Mouse (Mus musculus) adrenal gland, postnatal 25 days (tissue): ENCODE measurements at regions not wholly inside any gene's neighbourhood (a gene's known extent, or its start where the extent isn't known, plus 50 kb on each side); places are given as distances from the start of the nearest gene placed in this dataset.

ENCODE experiments used
- DNase-seq: peaks from one replicate; pipeline ENCODE4 v3.0.0; 2021; ENCODE audit warnings: mixed read lengths

DNA sequence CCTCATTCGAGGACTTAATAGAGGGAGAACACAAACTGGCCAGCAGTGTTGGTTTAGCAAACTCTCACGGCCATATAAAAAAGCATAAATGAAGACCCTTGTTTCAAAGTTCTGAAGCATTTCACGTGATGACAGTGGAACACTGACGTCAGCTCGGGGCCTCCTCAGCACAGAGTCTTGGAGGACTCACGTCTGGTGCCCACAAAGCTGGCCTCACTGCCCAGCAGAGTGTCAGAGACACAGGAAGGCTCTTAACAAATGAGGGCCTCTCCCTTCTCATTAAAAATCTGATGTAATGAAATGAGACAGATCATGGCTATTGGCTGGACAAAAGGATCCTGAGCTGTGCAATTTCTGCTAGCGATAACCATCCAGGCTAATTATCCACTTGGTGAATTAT is 330.6 kb downstream of the Wdr11 start:
- no peak for DNase-seq

DNA sequence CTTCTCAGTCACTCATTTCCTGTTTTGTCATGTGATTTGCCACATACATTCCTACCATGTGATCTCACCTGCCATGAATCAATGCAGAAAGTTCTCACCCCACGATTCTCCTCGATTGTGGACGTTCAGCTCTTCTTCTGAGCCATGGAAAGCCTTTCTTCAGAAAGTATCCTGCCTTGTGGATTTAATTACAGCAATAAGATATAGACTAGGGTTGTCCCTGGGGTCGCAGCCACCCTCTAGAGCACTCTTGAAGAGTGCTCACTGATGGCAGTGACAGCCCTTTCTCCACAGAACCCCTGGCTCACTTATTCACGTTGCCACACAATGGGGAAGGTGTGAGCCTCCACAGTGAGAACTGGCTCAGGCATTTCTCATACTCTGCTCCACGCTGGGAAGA is 345.1 kb downstream of the Wdr11 start:
- no peak for DNase-seq

DNA sequence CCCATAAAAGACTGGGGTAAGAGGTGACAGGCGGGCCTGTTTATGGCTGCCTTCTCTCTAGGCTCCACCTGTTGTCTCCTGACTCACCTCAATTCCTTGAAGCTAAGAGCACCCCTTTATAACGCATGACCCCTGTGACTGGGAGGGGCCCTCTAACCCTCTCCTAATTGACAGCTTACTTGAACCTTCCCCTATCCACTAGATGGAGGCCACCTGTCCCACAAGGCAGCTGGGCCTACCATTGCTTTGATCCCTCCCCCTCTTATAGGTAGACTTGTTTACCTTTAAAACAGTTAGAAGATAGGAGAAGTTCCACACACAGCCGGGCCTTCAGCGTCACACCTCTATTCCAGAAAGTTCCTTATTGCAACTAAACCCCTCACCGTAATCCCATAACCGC is 346.1 kb downstream of the Wdr11 start:
- DNase-seq = no peak

DNA sequence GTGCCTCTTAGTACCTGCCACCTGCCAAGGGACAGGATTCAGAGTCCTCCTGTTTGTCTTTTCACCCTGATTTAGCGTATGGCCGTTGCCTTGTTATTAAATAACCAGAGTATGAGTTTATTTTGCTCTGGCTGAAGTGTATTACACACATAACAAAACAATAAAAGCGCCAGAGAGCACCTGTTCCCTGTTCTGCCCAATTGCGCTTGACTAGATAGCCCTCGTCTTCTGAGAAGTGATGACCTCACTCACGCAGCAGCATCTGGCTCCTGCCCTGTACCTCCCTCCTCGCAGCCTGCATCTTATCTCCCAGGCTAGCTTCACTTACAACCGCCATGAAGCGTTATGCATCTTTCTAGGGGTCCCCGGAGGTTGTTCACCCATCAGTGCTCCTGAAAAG is 346.5 kb downstream of the Wdr11 start:
- no peak for DNase-seq

DNA sequence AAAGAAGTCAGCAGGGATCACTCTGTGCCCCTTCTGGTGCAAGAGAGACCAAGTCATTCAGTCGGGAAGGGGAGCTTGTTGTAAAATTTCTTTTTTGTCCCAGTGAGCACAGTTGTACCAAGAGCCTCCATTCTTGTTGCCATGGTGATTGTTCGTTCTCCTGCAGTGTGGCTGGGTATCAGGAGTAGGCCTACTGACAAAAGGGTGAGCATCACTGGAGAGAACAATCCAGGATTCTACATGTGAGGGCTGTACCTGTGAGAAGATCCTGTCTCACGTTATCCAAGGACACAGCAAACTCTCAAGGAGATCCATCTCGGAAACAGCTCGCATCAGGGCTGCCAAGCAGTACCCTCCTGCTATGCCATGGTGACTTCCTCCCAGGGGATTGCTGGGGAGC is 347.6 kb downstream of the Wdr11 start:
- DNase-seq = no peak

DNA sequence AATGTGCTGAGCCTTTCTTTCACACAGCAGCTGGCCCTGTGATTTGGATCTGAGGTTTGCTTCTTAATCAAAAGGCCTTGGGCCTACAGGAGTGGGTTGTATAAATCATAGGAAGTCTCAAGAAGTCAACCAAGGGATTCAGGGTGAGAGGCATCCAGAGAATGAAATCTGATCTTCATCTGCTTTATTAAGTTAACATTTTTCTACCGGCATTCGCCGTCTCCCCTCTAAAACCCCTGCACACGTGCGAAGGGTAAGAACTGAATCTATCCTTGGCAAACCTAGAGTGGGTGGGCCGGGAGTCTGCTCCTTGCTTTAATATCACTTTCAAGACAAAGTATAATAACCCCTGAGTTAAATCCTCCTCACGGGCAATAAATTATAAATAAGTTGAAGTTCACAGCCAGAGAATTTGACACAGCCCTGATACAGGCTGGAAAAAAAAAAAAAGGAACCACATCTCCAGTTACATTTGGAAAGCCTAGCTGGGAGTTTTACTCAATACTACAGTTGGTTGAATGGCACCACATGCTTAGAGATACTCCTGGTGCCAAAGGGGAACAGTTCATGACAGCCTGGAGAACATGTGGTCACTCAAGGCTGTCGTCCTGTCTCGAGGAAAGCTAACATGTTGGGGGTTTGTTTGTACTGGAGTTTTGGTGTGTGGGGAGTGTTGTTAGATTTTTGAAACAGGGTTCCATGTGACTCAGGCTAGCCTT is 349.8 kb downstream of the Wdr11 start:
- no peak for DNase-seq

DNA sequence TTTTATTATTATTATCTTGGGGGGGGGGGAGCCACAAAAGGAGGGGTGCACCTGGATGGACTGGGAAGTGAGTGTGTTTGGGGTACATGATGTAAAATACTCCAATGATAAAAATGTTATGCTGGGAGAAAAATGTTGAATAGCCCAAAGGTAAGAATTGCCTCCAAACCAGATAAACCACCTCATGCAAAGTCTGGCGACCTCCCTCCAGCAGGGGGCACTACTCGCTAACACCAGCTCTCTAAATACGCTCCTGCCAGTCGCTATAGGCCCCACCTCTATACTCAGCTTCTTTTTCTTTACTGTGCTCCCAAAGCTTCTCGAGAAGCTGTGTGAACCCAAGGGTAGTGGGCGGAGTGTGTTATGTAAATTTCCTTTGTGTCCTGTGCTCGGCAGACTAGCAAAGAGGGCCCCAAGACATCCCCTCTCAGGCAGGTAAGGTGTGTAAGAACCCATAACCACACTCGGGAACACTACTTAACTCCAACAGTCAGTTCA is 357.0 kb downstream of the Wdr11 start:
- DNase-seq = no peak

DNA sequence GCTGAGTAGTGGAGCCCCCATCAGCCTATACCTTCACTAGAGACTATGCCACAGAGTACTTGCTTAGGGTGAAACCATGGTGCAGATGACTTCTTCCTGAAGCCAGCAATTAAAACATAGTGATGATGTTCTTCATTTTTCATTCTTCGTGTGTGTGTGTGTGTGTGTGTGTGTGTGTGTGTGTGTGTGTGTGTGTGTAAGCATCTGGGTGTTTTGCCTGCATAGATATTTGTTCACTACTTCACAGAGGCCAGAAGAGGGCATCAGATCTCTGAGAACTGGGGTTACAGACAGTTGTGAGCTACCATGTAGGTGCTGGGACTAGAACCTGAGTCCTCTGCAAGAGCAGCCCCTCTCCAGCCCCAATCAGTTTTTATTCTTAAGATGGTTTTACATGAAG is 358.8 kb downstream of the Wdr11 start:
- no peak for DNase-seq

DNA sequence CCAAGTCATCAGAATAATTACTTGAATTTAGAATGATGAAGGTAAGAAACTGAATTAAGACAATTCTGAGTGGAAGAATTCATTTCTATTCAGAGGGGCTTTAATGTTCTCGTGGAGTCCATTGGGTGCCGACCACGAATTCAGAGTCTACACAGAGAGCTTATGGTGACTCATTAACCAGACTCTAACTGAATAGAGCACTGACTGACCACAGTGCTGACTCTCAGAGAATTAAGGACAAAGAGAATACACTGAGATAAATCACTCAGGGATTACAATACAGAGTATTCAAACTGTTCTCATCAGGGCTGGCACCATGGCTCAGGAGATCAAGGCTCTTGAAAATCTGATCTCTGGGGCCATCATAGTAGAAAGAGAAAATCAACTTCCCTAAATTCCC is 366.7 kb downstream of the Wdr11 start:
- no peak for DNase-seq

DNA sequence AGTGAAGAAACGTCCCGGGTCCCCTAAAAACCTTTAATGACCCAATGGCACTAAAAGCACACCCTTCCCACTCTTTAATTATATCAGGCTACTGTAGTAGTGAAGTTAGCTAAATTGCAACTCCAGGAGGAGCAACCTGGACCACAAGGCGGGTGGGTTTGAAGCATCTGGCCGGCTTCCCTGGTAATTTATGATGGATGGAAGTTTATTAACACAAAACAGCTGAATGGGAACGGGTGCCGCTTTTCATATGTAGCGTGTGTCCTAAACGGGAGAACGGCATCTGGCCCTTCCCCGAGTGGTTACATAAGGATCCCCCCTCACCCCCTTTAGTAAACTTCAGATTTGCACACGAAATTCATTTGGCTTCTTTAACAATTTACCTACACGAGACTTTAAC is 370.9 kb downstream of the Wdr11 start:
- DNase-seq = no peak

DNA sequence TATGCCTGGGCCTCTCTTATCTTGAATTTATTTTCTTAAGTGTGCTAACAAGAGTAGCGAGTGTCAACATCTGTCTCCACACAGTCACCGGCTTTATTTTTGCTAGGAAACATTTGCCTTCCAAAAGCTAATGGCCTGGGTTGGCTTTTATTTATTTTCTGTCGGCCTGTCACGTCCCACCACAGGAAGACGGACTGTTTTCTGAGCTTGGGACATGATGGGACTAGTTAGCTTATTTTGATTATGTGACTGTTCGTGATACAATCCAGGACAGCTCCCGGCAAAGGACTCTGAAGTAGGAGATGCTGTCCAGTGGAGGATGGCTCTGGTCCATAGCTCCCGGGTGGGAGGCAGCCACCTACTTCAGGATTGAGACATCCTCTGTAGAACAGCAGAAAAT is 372.5 kb downstream of the Wdr11 start:
- no peak for DNase-seq

DNA sequence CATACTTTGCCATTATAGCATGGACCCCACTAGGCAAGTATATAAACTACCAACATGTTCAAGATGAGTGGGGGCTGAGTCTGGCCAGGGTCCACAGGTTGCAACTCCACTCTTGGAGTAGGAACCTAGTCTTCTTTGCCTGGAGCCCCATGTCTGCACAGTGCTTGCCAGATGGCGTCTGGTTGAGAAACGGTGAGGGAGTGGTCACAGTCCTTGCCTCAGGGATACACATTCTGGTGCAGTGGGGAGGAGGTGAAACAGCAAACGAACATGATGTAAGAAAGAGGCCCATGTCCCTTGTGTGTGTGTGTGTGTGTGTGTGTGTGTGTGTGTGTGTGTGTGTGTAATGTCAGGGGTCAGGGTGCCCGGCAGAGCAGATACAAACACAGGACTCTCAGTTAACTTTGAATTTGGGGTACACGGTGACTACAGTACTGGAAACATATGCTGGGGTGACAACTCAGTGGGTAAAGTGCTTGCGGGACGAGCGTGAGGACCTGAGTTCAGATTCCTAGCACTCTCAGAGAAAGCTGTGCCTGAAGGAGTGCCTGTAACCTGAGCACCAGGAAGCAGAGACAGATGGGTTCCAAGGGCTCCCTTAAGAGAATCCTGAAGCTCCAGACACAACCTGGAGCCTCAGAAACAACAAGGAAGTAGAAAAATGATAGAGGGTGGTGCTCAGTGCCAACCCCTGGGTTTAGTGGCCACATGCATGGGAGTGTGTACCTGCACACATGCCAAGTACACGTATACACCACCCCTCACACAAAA is 373.8 kb downstream of the Wdr11 start:
- no peak for DNase-seq

DNA sequence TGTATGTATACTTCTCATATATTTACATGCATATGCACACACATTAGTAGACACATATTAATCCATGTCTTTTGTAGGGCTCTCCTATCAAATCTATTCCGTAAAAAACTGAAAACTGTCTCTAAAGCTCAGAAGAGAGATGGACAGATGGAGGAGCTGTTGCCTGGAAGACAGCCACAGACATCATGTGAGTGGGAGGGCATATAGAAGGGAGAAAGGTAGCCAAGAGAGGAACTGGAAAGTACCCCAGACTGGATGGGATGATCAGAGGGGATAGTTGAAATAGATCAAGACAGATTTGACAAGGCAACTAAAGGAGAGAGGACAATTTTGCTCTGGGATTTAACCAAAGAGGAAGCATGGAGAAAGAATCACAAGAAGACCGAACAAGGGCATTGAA is 375.1 kb downstream of the Wdr11 start:
- no peak for DNase-seq

DNA sequence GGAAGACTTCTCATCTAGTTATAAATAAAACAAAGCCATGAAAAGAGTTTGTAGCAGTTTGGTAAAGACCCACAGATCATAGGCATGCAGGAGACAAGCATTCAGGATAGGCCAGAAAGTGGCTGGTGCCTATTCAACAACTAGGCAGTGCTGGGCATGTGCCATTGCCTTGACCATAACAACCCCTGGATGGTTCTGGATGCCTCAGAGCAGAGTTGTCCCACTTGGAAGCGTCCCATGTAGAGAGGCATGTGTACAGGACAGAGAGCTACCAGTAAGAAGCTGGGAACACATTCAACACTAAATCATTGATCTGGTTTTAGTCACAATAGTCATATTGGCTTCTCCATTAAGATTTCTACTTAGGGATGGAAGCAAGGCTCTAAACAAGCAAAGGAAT is 378.5 kb downstream of the Wdr11 start:
- peak; percentile 43 for DNase-seq

DNA sequence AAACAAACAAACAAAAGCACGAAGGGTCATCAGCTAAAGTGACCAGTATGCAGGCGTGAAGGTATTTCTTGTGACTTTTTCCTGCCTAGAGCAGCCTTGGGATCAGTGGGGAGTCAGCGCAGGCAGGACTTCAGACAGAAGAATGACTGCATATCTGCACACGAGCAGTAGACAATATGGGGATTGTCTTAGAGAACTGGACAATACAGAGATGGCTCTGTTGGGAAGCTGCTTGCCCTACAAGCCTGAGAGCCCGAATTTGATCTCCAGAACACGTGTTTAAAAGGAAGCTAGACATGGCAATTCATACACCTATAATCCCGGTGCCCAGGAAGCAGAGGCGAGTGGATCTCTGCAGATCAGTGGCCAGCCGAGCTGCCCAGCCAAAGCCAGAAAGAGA is 382.5 kb downstream of the Wdr11 start:
- no peak for DNase-seq

DNA sequence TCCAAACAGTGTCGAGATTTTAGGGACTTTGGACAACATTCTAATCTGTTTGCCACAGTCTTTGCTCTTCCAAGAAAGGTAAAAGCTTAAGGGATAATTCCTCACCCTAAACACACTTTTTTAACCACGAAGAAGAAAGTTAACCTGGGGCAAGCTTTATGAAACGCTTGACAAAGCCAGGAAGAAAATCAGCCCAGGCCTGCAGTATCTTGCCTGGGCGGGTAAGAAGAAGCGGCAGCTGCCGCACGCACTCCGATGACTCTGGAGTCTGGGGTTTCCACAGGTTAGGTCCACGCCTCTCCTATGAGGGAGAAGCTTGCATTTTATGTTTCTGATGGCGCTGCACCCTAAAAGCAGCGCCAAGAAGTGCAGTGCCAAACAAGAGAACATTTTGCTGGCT is 383.2 kb downstream of the Wdr11 start:
- DNase-seq = no peak

DNA sequence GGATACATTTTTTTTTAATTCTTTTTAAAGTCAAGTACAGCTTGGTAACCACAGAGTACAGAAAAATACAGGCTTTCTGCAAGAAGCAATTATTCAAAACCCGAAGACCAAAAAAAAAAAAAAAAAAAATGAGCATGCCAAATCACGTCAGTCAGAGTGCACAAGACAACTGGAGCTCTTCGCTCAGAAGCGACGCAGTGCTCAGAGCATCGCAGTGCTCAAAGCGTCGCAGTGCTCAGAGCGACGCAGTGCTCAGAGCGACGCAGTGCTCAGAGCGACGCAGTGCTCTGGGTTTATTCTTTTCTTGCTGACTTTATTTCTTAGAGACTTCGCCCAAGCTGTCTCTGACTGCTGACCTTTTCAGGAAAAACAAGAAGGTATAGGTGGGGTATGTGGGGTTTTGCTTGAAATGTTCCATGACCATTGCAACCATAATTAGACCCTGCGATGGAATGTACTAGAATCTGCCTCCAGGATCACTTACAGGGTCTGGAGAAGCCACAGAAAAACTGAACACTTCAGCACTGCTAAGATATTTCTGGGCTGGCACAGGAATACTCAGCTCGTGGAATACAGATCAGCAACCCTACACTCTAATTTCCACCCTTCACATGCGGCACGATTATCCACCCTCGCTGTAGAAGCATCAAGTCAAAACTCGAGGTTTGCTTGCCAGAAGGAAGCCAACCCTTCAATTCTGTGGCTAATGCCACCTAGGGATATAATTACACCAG is 384.3 kb downstream of the Wdr11 start:
- no peak for DNase-seq

DNA sequence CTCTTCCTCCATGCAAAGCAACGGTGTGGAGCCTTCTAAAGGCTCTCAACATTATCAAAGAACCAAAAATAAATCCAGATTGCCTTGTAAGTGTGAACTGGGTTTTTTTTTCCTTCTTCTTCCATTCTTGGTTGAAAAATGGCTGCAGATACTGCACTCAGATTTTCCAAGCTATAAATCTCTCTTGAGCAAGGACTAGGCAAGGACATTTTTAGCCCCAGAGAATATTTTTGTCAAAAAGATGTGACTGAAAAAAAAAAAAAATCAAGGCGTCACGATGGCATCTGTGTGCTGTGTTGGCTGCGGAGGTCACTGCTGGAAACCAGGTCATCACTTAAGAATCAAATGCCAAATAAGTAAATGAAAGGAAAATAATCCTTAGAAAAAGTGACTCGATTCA is 386.9 kb downstream of the Wdr11 start:
- no peak for DNase-seq

DNA sequence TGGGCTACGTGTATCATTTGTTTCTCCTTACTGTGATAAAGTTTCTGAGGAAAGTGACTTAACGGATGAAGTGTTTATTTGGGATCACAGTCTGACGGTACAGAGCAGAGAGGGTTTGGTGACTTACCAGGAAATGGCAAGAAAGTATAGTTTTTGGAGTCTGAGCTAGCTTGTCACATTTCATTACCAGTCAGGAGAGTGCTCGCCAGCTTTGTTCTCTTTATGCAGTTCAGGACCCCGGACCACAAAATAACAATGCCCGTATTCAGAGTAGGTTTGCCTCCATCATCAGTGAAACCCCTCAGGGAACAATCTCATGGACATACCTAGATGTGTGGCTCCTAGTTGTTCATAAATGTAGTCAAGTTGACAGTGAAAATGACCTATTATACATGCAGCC is 387.7 kb downstream of the Wdr11 start:
- no peak for DNase-seq

DNA sequence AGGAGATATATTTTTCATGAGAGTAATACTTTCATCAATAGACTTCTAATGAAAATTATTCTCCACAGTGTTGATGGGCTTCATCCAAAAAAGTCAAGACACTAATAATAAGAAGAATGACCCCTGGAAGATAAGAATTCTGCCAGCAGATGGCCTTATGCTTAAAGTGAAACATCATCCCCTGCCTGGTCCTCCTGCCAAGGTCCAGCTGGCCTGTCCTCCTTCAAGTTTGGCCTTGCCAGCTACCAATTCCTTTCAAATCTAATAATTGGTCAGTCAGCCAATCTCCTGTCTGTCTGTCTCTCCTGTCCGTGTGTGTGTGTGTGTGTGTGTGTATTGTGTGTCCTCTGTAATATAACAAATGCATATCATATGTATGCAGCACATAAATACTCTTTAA is 388.8 kb downstream of the Wdr11 start:
- peak; percentile 12 for DNase-seq

DNA sequence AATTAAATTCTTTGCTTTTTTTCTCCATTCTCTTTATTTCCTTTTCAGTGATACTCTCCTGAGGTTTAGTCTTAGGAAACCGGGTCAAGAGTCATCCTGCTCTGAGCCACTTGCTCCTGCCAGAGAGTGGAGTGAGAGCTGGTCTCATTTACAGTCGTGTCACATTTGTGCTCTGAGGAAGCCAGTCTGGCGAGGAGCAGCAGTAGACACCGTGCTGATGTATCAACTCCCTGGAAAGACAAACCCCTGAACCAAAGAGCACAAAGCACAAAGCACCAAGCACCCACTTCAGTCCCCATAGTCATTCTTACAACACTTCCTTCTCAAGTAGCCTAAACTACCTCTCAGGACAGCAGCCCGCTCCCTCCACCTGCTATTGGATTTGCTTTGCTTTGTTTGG is 390.7 kb downstream of the Wdr11 start:
- DNase-seq = no peak

DNA sequence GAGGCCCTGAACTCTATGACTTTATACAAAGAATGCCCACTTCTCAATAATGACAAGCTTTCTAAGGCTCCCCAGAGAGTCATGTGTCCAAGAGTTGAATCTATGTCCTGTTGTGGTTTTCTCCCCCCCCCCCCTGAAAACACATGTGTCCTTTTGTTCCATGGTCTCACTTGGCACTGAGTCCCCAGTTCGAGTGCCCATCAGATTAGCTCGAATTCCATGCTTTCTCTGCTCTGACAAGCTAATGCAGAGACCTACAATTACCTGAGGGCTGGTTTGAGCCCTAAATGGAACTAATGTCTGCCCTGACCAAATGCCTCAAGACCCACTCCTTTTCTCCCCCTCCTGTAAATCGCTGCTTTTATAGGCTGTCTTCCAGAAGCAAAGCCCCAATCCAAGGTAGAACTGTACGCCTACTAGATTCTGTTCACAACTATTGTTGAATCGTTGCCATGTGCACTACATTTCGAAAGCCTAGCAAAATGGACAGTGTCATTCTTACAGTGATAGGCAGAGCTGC is 392.0 kb downstream of the Wdr11 start:
- DNase-seq = no peak

DNA sequence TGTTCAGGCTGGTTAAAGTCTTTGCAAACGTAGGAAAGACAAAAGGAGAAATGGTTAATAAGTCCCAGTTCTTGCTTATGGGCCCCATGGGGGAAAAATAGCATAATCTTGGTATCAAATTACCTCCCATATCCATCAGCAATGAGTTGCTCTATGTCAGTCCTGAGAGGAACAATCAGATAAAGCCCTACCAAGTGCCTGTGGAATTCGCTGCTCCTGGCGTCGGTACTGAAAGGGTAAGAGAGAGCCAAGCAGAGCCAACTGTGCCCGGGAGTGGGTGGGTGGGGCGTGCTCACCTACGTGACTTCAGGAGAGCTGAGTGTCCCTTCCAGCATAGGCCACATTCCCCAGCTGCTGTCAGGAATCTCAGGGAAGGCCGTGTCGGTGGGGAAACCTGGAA is 392.7 kb downstream of the Wdr11 start:
- DNase-seq = no peak
